Mouse (Mus musculus) olfactory bulb, adult 2 months (tissue): Measurements from ENCODE around the gene Srp72.

Source experiments
- CTCF ChIP-seq: fragments of 200-500 bp; IDR thresholded peaks from 2 replicates; pipeline ENCODE4 v1.5.1; 2012; ENCODE audit warnings: low read depth, mild to moderate bottlenecking, low read length, moderate library complexity; ENCODE audit not compliant: insufficient read depth
- POLR2A ChIP-seq: fragments of 200-500 bp; IDR thresholded peaks from 2 replicates; pipeline ENCODE4 v1.6.1; 2012; ENCODE audit warnings: mild to moderate bottlenecking, low read depth, low read length, moderate library complexity; ENCODE audit not compliant: insufficient read depth

- no peak for TF ChIP-seq POLR2A
- TF ChIP-seq CTCF = no peak
Measured at GRCm38 (mm10) chr5:76975736-76976135, 1.3 kb downstream of the Srp72 start.
